ENCODE assay signal across 22 mouse cellular contexts in genomic region chr3:116440066-116440997, GRCm38 (mm10). TPM values are rescaled to one million over a fixed set of nuclear protein-coding genes. Genes with fewer than 3 reads are reported as not detected.
A peak's percentile ranks its signal among the peaks of the same experiment; 100 is the strongest.
DNase-seq lines count a peak whose midpoint lies in the region; ATAC-seq lines count a peak whose summit lies in the region.
"Had no signal": no experiment of that assay in that cellular context is flagged by ENCODE, and none has a peak within 500 bp of the region (broad histone marks: within the 10 kb centered on the region; RNA-seq: fewer than 3 reads in every experiment).

No protein-coding gene starts in this region.

- no peaks in the 10 kb centered on the region for H3K36me3 ChIP-seq in megakaryocyte, embryonic 14.5 days (replicated peaks; ENCODE audit: low read length)
- H3K36me3 ChIP-seq in hindbrain, embryonic 10.5 days, result no peaks in the 10 kb centered on the region
- no peaks in the 10 kb centered on the region for H3K36me3 ChIP-seq in hindbrain, embryonic 12.5 days
- H3K36me3 ChIP-seq: embryonic facial prominence, embryonic 12.5 days had no signal

- H3K4me2 ChIP-seq in hindbrain, embryonic 12.5 days (replicated peaks), result no peak overlapping the region
- H3K4me2 ChIP-seq: embryonic facial prominence, embryonic 12.5 days; midbrain, embryonic 11.5 days had no signal

- peak overlapping the region; percentile 64 for H3K4me3 ChIP-seq in megakaryocyte, embryonic 14.5 days (replicated peaks)
- no peak overlapping the region for H3K4me3 ChIP-seq in hindbrain, embryonic 10.5 days
- H3K4me3 ChIP-seq in hindbrain, embryonic 12.5 days, result no peak overlapping the region
- H3K4me3 ChIP-seq: embryonic facial prominence, embryonic 12.5 days; gastrocnemius, adult 2 months; heart, adult 2 months had no signal

- no peak overlapping the region for H3K9ac ChIP-seq in hindbrain, embryonic 12.5 days
- H3K9ac ChIP-seq: embryonic facial prominence, embryonic 12.5 days; liver, postnatal 0 days had no signal

- DNase-seq in thymus, postnatal 25 days, result peak; percentile 50
- no peak for DNase-seq in hindbrain, embryonic 10.5 days (ENCODE audit: low spot score)
- DNase-seq in testis, postnatal 10 days (ENCODE audit: low spot score), result no peak
- DNase-seq: adrenal gland, adult 8-10 months; cerebellum, adult 11-12 months; gastrocnemius, adult 2 months; heart, adult 2 months; kidney, adult 9 months; kidney, postnatal 36 days; liver; liver, postnatal 0 days; lung, postnatal 14 days; retina, postnatal 1 day; spleen, adult 18-20 months had no signal

- 74% methylated on average over 8 of the region's 8 CpGs for WGBS in hindbrain, embryonic 10.5 days
- WGBS in hindbrain, embryonic 12.5 days, result 76% methylated on average over 8 of the region's 8 CpGs

- peaks cover 14% of the 10 kb centered on the region for H3K27me3 ChIP-seq in megakaryocyte, embryonic 14.5 days (replicated peaks)
- H3K27me3 ChIP-seq in hindbrain, embryonic 10.5 days (ENCODE audit: insufficient read depth, poor library complexity, severe bottlenecking), result no peaks in the 10 kb centered on the region
- no peaks in the 10 kb centered on the region for H3K27me3 ChIP-seq in hindbrain, embryonic 12.5 days
- H3K27me3 ChIP-seq: embryonic facial prominence, embryonic 12.5 days had no signal

- no peak overlapping the region for H3K27ac ChIP-seq in hindbrain, embryonic 10.5 days
- H3K27ac ChIP-seq in hindbrain, embryonic 12.5 days, result no peak overlapping the region
- H3K27ac ChIP-seq: embryonic facial prominence, embryonic 12.5 days; gastrocnemius, adult 2 months; heart, adult 2 months had no signal

- no peaks in the 10 kb centered on the region for H3K9me3 ChIP-seq in megakaryocyte, embryonic 14.5 days
- H3K9me3 ChIP-seq in hindbrain, embryonic 10.5 days, result no peaks in the 10 kb centered on the region
- no peaks in the 10 kb centered on the region for H3K9me3 ChIP-seq in hindbrain, embryonic 12.5 days (replicated peaks)
- H3K9me3 ChIP-seq: embryonic facial prominence, embryonic 12.5 days had no signal

- ATAC-seq in CD4-positive, CD25-positive, alpha-beta regulatory T cell, adult 4 months, result peak; percentile 63
- ATAC-seq in hematopoietic stem cell, adult 5-6 weeks (replicated peaks in 1 of 2; ENCODE audit: insufficient read depth in 1 of 2, low FRiP score in 2 of 2, low TSS enrichment in 1 of 2, low read depth in 1 of 2, poor library complexity in 2 of 2, severe bottlenecking in 2 of 2), result peak; percentile 54 to 61
- ATAC-seq in hindbrain, embryonic 12.5 days (ENCODE audit: low FRiP score), result no peak
- ATAC-seq: forebrain, embryonic 16.5 days; hindbrain, embryonic 16.5 days; liver, postnatal 0 days had no signal

- peaks cover 57% of the 10 kb centered on the region for H3K4me1 ChIP-seq in megakaryocyte, embryonic 14.5 days
- H3K4me1 ChIP-seq in hindbrain, embryonic 10.5 days (replicated peaks), result no peaks in the 10 kb centered on the region
- H3K4me1 ChIP-seq in hindbrain, embryonic 12.5 days, result no peaks in the 10 kb centered on the region
- H3K4me1 ChIP-seq: embryonic facial prominence, embryonic 12.5 days had no signal

RNA-seq across cellular contexts. Expression of gene Cdc14a, which starts 16.5 kb away (rescaled TPM):
- 10 to 100 TPM; 10.1 to 10.5 TPM for polyA plus RNA-seq in CD4-positive, CD25-positive, alpha-beta regulatory T cell, adult 4 months (2017; shearing (Covaris generic))
- total RNA-seq in hematopoietic stem cell, adult 5-6 weeks (2017), result 35.3 and 44.7 TPM in 2 replicates
- polyA plus RNA-seq in megakaryocyte, embryonic 14.5 days (2012; ENCODE audit: insufficient read depth, low replicate concordance), result 0.91 and 2.2 TPM in 2 replicates
- 14.4 and 18.8 TPM in 2 replicates for polyA plus RNA-seq in hindbrain, embryonic 10.5 days (2016; fragmentation: Nextera tagmentation; extraction: Ambion mirVana)
- 13.6 and 15.4 TPM in 2 replicates for polyA plus RNA-seq in hindbrain, embryonic 12.5 days (2016; fragmentation: Nextera tagmentation; extraction: Ambion mirVana)
